Comparison of ENCODE assay signal across 8 mouse cellular contexts in the genomic region with DNA sequence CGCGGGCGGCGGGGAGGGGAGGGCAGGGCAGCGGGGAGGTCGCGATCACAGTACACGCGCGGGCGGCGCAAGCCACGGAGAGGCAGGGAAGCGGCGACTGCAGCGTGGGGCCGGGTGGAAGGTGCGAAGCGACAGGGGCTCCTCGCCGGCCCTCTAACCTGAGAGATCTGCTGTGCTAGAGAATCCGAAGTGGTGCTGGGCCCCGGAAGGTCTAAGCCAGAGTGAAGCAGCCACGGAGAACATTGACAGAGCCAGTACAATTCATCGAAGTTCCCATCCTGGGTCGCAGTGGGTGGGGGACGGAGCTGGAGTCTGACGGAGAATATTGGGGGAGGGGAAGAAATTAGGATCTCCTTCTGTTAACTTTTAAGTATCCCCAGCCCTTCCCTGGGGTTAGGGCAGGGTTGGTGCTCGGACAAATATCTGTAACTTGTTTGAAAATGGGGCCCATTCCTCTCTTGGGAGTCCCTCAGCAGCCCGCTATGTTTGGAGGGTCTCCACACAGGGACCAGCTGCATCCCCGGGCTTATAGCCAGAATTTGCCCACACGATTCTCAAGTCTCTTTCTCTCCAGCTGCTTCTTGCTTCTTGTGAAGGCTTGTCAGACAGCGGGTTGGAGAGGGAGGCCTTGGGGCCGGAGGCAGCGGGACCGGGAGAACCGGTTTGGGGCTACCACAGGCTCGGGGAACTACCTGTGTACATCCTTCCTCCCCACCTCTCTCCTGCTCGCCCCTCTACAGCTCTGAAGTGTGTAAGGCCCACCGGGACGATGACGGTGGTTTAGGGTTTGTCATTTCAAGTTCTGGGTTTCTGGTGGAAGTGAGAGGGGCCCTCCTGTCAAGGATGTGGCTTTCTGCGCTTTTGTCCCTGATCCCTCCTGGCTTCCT. TPM values are rescaled to one million over a fixed set of nuclear protein-coding genes. Genes with fewer than 3 reads are reported as not detected.
DNase-seq lines count a peak whose midpoint lies in the region; ATAC-seq and TF ChIP-seq lines count a peak whose summit lies in the region.

No protein-coding gene starts in this region.

- peak overlapping the region; percentile 97 for H3K27ac ChIP-seq in heart, embryonic 16.5 days (ENCODE audit: low read length)
- H3K27ac ChIP-seq in liver, postnatal 0 days (ENCODE audit: low read depth): peak overlapping the region; percentile 94

- DNase-seq in 416B (ENCODE audit: low read depth): peak; percentile 37
- DNase-seq in Patski (ENCODE audit: low read depth, low spot score): no peak
- DNase-seq in embryo, embryonic 11 days: peak; percentile 57
- DNase-seq in kidney, postnatal 36 days: peak; percentile 47 to 68
- DNase-seq in liver, postnatal 0 days: peak; percentile 46
- peak; percentile 29 for DNase-seq in retina, embryonic 14.5 days (ENCODE audit: low spot score)
- peak; percentile 63 for DNase-seq in thymus, postnatal 4 days

- in situ Hi-C loops in Patski (cut with MboI; ENCODE audit: low pct_unique_long_range_greater_than_20kb): no loop called here

- no peaks in the 10 kb centered on the region for H3K9me3 ChIP-seq in heart, embryonic 16.5 days (replicated peaks; ENCODE audit: control insufficient read depth, low read length)
- H3K9me3 ChIP-seq in liver, postnatal 0 days (ENCODE audit: low read length): no peaks in the 10 kb centered on the region

- TF ChIP-seq CTCF in Patski (IDR thresholded peaks at IDR 0.05): no peak
- TF ChIP-seq CTCF in liver, postnatal 0 days (IDR thresholded peaks at IDR 0.05; ENCODE audit: low read depth): no peak

- H3K36me3 ChIP-seq in heart, embryonic 16.5 days (ENCODE audit: control insufficient read depth, insufficient read depth): peaks cover 21% of the 10 kb centered on the region
- H3K36me3 ChIP-seq in liver, postnatal 0 days (replicated peaks; ENCODE audit: insufficient read depth, low read length): peaks cover 24% of the 10 kb centered on the region

- peak overlapping the region; percentile 86 for H3K4me3 ChIP-seq in heart, embryonic 16.5 days (ENCODE audit: low read length)
- H3K4me3 ChIP-seq in liver, postnatal 0 days (ENCODE audit: low read depth, low read length): peak overlapping the region; percentile 91

- peak overlapping the region; percentile 95 for H3K9ac ChIP-seq in heart, embryonic 16.5 days (ENCODE audit: low read length)
- H3K9ac ChIP-seq in liver, postnatal 0 days (replicated peaks): peak overlapping the region; percentile 93

- H3K4me2 ChIP-seq in heart, embryonic 16.5 days (ENCODE audit: low read depth, low read length): peak overlapping the region; percentile 88
- H3K4me2 ChIP-seq in liver, postnatal 0 days (ENCODE audit: low read depth, low read length): peak overlapping the region; percentile 95

- no peak for TF ChIP-seq EP300 in liver, postnatal 0 days (IDR thresholded peaks at IDR 0.05; ENCODE audit: low read depth)

- WGBS in heart, embryonic 16.5 days: 1% methylated on average over 43 of the region's 43 CpGs
- WGBS in liver, postnatal 0 days (ENCODE audit: insufficient replicate concordance): under 1% methylated on average over 43 of the region's 43 CpGs

- H3K27me3 ChIP-seq in Patski: no peaks in the 10 kb centered on the region
- no peaks in the 10 kb centered on the region for H3K27me3 ChIP-seq in heart, embryonic 16.5 days (ENCODE audit: control insufficient read depth, insufficient read depth, low read length)
- no peaks in the 10 kb centered on the region for H3K27me3 ChIP-seq in liver, postnatal 0 days (ENCODE audit: insufficient read depth, low read length)

- ATAC-seq in Patski: peak; percentile 3
- ATAC-seq in heart, embryonic 16.5 days (replicated peaks; ENCODE audit: extremely low read depth, insufficient read depth, low FRiP score): peak; percentile 5
- no peak for ATAC-seq in liver, postnatal 0 days

- CTCF ChIA-PET in Patski (lab: Charles Lee): interaction anchor here (0.6 to 2.6 kb wide), 4 partner anchors 8 to 249 kb away, joined by 3 to 12 read pairs (median 3); partner anchors contain the start of gene Gabpb2

- peaks cover 22% of the 10 kb centered on the region for H3K4me1 ChIP-seq in heart, embryonic 16.5 days (ENCODE audit: control insufficient read depth, insufficient read depth, low read length)
- peaks cover 31% of the 10 kb centered on the region for H3K4me1 ChIP-seq in liver, postnatal 0 days (ENCODE audit: insufficient read depth)

- POLR2A ChIA-PET in Patski (lab: Charles Lee): interaction anchor here (0.6 to 6.7 kb wide), 6 partner anchors 11 to 201 kb away, joined by 3 to 39 read pairs (median 4); partner anchors contain the start of genes Gabpb2, Mindy1 and Prune1

RNA-seq across cellular contexts. Expression of gene Cdc42se1, which starts 0.6 kb away (rescaled TPM):
- 165 TPM for polyA plus RNA-seq in Patski (2021)
- polyA plus RNA-seq in heart, embryonic 16.5 days (2015; fragmentation: Nextera tagmentation; extraction: Ambion mirVana): 57.8 and 59.3 TPM in 2 replicates
- polyA plus RNA-seq in liver, postnatal 0 days (2015; fragmentation: Nextera tagmentation; extraction: Ambion mirVana): 31.7 and 32.3 TPM in 2 replicates

RNA-seq across cellular contexts. Expression of gene Mllt11, which starts 2.8 kb away (rescaled TPM):
- polyA plus RNA-seq in Patski (2021): 65.8 TPM
- 9.8 and 11.5 TPM in 2 replicates for polyA plus RNA-seq in heart, embryonic 16.5 days (2015; fragmentation: Nextera tagmentation; extraction: Ambion mirVana)
- 2.0 and 2.3 TPM in 2 replicates for polyA plus RNA-seq in liver, postnatal 0 days (2015; fragmentation: Nextera tagmentation; extraction: Ambion mirVana)

RNA-seq across cellular contexts. Expression of gene Gabpb2, which starts 11.4 kb away (rescaled TPM):
- polyA plus RNA-seq in Patski (2021): 25.8 TPM
- polyA plus RNA-seq in heart, embryonic 16.5 days (2015; fragmentation: Nextera tagmentation; extraction: Ambion mirVana): 6.3 and 6.6 TPM in 2 replicates
- 2.5 and 3.9 TPM in 2 replicates for polyA plus RNA-seq in liver, postnatal 0 days (2015; fragmentation: Nextera tagmentation; extraction: Ambion mirVana)

RNA-seq across cellular contexts. Expression of gene Gm128, which starts 12.3 kb away (rescaled TPM):
- polyA plus RNA-seq in Patski (2021): 0.06 TPM
- 0.50 and 0.51 TPM in 2 replicates for polyA plus RNA-seq in heart, embryonic 16.5 days (2015; fragmentation: Nextera tagmentation; extraction: Ambion mirVana)
- 0.08 TPM in 1 of 2 replicates, not detected in the other for polyA plus RNA-seq in liver, postnatal 0 days (2015; fragmentation: Nextera tagmentation; extraction: Ambion mirVana)

RNA-seq across cellular contexts. Expression of gene Bnipl, which starts 21.9 kb away (rescaled TPM):
- 0.24 TPM for polyA plus RNA-seq in Patski (2021)
- polyA plus RNA-seq in heart, embryonic 16.5 days (2015; fragmentation: Nextera tagmentation; extraction: Ambion mirVana): 0.22 and 0.37 TPM in 2 replicates
- polyA plus RNA-seq in liver, postnatal 0 days (2015; fragmentation: Nextera tagmentation; extraction: Ambion mirVana): not detected in 2 replicates
